Mouse (Mus musculus) kidney, adult 2 months (tissue): ENCODE measurements at regions not wholly inside any gene's neighbourhood (a gene's known extent, or its start where the extent isn't known, plus 50 kb on each side); places are given as distances from the start of the nearest gene placed in this dataset.

ENCODE experiments used
- CTCF ChIP-seq: fragments of 200-500 bp; conservative IDR thresholded peaks from 2 replicates; pipeline ENCODE4 v1.5.1; 2011; ENCODE audit warnings: low read depth, mild to moderate bottlenecking, control low read depth, low read length, moderate library complexity, mixed read lengths; ENCODE audit not compliant: insufficient read depth, insufficient read length
- POLR2A ChIP-seq: fragments of 200-500 bp; IDR thresholded peaks from one replicate; pipeline ENCODE4 v1.6.1; 2011; ENCODE audit warnings: low read depth, low read length, control low read depth

- TF ChIP-seq CTCF (no peak), POLR2A (no peak)
Measured at GRCm38 (mm10) chr5:43105528-43105927, 127.4 kb upstream of the Cpeb2 start.
